Mouse (Mus musculus) midbrain, embryonic 12.5 days (tissue): ENCODE data around the gene Cox4i1. TPM values are rescaled to one million over a fixed set of nuclear protein-coding genes. Genes with fewer than 3 reads are reported as not detected.

Experiments used
- ATAC-seq: fragments of 200-750 bp; cut with Nextera tagmentation; 2 replicates; pipeline ENCODE4 v1.8.0; 2017; ENCODE audit warnings: low read depth, moderate TSS enrichment, moderate library complexity; ENCODE audit not compliant: low FRiP score
- H3K27ac ChIP-seq: fragments of 300-500 bp; sonication (generic); replicated peaks from 2 replicates; pipeline ENCODE4 v1.5.1; 2016; ENCODE audit warnings: mild to moderate bottlenecking
- H3K27me3 ChIP-seq: fragments of 300-500 bp; sonication (generic); 2 replicates; pipeline ENCODE4 v1.6.1; 2016; ENCODE audit warnings: mild to moderate bottlenecking
- H3K36me3 ChIP-seq: fragments of 300-500 bp; sonication (generic); 2 replicates; pipeline ENCODE4 v1.6.1; 2016
- H3K4me1 ChIP-seq: fragments of 300-500 bp; sonication (generic); 2 replicates; pipeline ENCODE4 v1.6.1; 2016
- H3K4me2 ChIP-seq: fragments of 300-500 bp; sonication (generic); replicated peaks from 2 replicates; pipeline ENCODE4 v1.6.1; 2016; ENCODE audit warnings: mild to moderate bottlenecking, moderate library complexity
- H3K4me3 ChIP-seq: fragments of 300-500 bp; sonication (generic); 2 replicates; pipeline ENCODE4 v1.5.1; 2016; ENCODE audit warnings: mild to moderate bottlenecking
- H3K9ac ChIP-seq: fragments of 300-500 bp; sonication (generic); replicated peaks from 2 replicates; pipeline ENCODE4 v1.6.1; 2016; ENCODE audit warnings: mild to moderate bottlenecking, moderate library complexity
- H3K9me3 ChIP-seq: fragments of 300-500 bp; sonication (generic); 2 replicates; pipeline ENCODE4 v1.6.1; 2016; ENCODE audit warnings: mild to moderate bottlenecking
- WGBS: fragments of 180-500 bp; shearing (Covaris S2); methylation state at CpG from one replicate; pipeline ENCODE4 v1.1.7; 2016; 5-methylcytosine and 5-hydroxymethylcytosine counted together
- polyA plus RNA-seq: library from polyadenylated mRNA; unstranded; fragments of >200 nt; fragmentation: Nextera tagmentation; extraction: Ambion mirVana; gene quantifications from 2 replicates; pipeline ENCODE4 v1.2.1, GENCODE M21; 2016

Cox4i1 gene
- polyA plus RNA-seq, 1 experiment from 2014 or later: 895 TPM

DNA sequence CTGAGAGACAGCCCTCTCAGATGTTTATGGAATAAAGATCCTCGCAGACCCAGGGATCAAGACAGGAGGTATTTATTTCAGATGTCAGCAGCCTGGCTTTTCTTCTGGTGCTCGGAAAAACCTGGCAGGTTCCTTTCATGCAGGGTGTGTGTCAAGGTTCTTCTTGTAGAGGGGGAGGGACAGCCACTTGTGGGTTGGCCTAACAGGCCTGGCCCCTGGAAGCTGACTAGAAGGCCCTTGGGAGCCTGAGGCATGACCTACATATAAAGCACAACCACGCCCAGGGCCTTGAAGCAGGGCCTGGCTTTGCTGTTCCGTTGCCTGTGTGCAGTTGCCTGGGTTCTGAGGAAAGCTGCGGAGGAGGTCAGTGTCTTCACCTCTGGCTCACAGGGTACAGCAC lies 17.1 kb downstream of the Cox4i1 start:
- no peak for ATAC-seq
- no peak overlapping the region for H3K27ac ChIP-seq

DNA sequence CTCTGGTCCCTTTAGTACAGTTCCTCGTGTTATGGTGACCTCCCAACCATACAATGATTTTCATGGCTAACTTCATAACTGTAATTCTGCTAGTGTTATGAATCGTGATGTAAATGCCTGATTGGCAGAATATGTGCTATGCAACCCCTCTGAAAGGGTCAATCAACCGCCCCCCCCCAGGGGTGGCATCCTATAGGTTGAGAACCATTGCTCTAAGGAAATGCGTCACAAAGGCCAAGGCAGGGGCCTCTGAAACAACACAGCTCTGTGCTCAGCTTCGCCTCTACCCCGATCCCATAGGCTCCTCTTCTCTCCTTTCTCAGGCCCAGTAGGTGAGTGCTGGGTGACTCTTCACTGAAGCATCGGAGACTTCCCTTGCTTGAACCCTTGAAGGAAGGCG lies 17.6 kb downstream of the Cox4i1 start:
- 82% methylated on average over 8 of the region's 8 CpGs for WGBS
- no peak overlapping the region for H3K4me2 ChIP-seq

More for the DNA sequence above, 17.1 kb downstream of the Cox4i1 start:
- H3K4me1 ChIP-seq: no peaks in the 10 kb centered on the region
- H3K4me3 ChIP-seq: no peak overlapping the region
- H3K4me2 ChIP-seq: no peak overlapping the region
- H3K36me3 ChIP-seq: no peaks in the 10 kb centered on the region
- H3K9ac ChIP-seq: no peak overlapping the region
- peaks cover 10% of the 10 kb centered on the region; the same call in 1 of the 2 replicates for H3K27me3 ChIP-seq
- WGBS: 75% methylated on average over 5 of the region's 5 CpGs
- H3K9me3 ChIP-seq: no peaks in the 10 kb centered on the region

DNA sequence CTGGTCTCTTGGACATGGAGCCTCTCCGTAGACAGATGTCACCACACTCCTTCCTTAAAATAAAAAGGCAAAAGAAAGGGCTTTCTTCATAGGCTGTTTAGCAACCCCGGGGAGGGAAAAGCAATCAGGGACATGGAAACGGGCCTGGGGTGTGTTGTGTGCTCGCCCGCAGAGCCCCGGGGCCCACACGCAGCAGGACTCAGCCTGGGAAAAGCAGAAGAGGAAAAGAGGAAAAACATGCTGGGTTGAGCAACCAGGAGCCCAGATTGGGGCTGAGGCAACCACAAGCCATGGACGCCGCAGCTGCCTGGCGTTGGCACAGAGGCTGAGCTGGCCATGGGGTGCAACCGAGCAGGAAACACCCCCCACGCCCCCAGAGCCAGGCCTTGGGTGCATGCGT lies 18.0 kb downstream of the Cox4i1 start:
- H3K9me3 ChIP-seq: no peaks in the 10 kb centered on the region
- 83% methylated on average over 13 of the region's 13 CpGs for WGBS
- no peak overlapping the region for H3K27ac ChIP-seq
- no peak overlapping the region for H3K4me3 ChIP-seq
- peaks cover 10% of the 10 kb centered on the region; the same call in 1 of the 2 replicates for H3K27me3 ChIP-seq
- no peak overlapping the region for H3K4me2 ChIP-seq
- ATAC-seq: no peak
- H3K4me1 ChIP-seq: no peaks in the 10 kb centered on the region
- no peaks in the 10 kb centered on the region for H3K36me3 ChIP-seq
- H3K9ac ChIP-seq: no peak overlapping the region

More for the DNA sequence above, 17.6 kb downstream of the Cox4i1 start:
- Histone ChIP-seq H3K36me3 (no peaks in the 10 kb centered on the region), H3K4me3 (no peak overlapping the region), H3K9me3 (no peaks in the 10 kb centered on the region), H3K27ac (no peak overlapping the region), H3K27me3 (peaks cover 10% of the 10 kb centered on the region; the same call in 1 of the 2 replicates), H3K9ac (no peak overlapping the region), H3K4me1 (no peaks in the 10 kb centered on the region)
- ATAC-seq: no peak

DNA sequence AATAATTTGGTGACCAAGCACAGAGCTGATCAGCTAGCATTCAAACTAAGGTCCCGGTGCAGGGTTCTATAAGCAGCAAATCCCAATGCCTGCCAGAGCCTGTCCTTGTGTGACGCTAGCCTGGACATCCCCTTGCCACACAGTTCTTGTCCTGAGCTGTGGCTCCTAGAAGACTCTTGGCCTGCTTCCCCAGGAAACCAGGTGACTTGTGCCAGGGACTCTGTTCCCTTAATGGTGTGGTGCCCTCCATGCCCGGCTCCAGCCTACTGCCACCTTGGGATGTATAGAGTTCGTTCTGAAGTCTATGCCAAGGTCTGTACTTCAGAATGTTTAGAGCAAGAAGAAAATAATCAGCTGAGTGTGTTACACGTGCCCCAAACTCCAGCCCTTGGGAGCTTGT lies 18.6 kb downstream of the Cox4i1 start:
- no peaks in the 10 kb centered on the region for H3K4me1 ChIP-seq
- H3K9me3 ChIP-seq: no peaks in the 10 kb centered on the region
- H3K36me3 ChIP-seq: no peaks in the 10 kb centered on the region
- H3K27ac ChIP-seq: no peak overlapping the region
- no peak for ATAC-seq
- H3K27me3 ChIP-seq: peaks cover 10% of the 10 kb centered on the region; the same call in 1 of the 2 replicates
- 83% methylated on average over 5 of the region's 5 CpGs for WGBS
- H3K4me3 ChIP-seq: no peak overlapping the region
- no peak overlapping the region for H3K9ac ChIP-seq
- H3K4me2 ChIP-seq: no peak overlapping the region

DNA sequence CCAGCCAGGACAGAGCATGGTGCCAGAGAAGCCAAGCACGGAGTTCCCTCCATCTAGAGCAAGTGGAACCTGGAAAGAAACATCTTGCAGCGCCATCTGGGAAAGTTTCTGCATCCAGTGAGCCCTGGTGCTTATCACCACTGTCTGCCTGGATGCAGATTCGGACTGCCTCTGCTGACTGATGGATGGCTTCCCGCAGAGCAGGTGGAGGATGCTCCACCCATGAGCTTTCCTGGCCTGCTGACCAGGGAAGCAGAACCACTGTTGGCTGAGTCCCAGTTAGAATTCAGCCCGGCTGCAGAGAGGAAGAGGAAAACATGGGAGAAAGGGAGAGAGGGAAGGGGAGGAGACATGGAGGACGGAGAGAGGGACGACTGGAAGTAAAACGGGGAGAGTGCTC lies 19.8 kb downstream of the Cox4i1 start:
- 79% methylated on average over 8 of the region's 8 CpGs for WGBS
- Histone ChIP-seq H3K4me3 (no peak overlapping the region), H3K4me2 (no peak overlapping the region)

DNA sequence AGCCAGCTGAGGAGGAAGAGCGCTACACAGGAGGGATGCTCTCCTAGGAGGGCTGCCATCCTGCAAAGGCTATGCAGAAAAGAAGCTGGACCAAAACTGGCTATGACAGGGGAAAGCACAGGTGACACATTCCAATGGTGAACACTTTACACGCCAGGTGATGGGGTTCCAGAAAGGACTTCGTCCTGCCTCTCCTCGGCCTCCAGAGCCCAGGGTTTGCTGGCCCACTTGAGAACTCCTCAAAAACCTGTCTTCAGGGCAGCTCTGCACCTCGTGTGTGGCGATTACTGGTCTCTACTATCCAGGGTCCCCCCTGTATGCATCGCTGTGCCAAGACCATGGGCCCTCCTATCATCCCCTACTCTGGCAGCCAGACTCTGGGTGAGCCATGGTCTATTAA lies 20.5 kb downstream of the Cox4i1 start:
- no peak overlapping the region for H3K27ac ChIP-seq
- no peaks in the 10 kb centered on the region for H3K36me3 ChIP-seq
- ATAC-seq: no peak
- H3K27me3 ChIP-seq: peaks cover 4% of the 10 kb centered on the region; the same call in 1 of the 2 replicates
- H3K4me1 ChIP-seq: no peaks in the 10 kb centered on the region
- H3K9me3 ChIP-seq: no peaks in the 10 kb centered on the region
- no peak overlapping the region for H3K4me2 ChIP-seq
- H3K4me3 ChIP-seq: no peak overlapping the region
- no peak overlapping the region for H3K9ac ChIP-seq
- 83% methylated on average over 7 of the region's 7 CpGs for WGBS

More for the DNA sequence above, 19.8 kb downstream of the Cox4i1 start:
- H3K27me3 ChIP-seq: peaks cover 9% of the 10 kb centered on the region; the same call in 1 of the 2 replicates
- no peak for ATAC-seq
- H3K4me1 ChIP-seq: no peaks in the 10 kb centered on the region
- H3K9ac ChIP-seq: no peak overlapping the region
- H3K9me3 ChIP-seq: no peaks in the 10 kb centered on the region
- H3K36me3 ChIP-seq: no peaks in the 10 kb centered on the region
- H3K27ac ChIP-seq: no peak overlapping the region

DNA sequence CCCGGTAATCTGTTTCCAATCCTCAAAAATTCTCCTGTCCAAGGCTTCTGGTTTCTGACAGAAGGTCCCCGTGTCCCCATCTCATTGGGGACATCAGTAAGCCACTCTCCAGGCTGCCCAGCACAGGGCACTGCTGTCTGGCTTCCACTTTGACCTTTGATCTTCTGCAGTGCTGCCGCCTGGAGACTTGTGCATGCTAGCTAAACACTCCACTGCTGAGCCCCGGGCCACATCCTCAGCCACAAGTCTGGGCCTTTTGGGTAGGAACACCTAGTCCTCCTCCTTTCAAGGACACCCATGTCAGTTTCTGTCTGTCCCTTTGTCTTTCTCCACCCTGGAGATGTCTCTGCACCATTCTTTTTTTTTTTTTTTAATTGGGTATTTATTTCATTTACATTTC lies 24.9 kb downstream of the Cox4i1 start:
- WGBS: 72% methylated on average over 4 of the region's 4 CpGs
- H3K27me3 ChIP-seq: no peaks in the 10 kb centered on the region
- ATAC-seq: no peak
- H3K27ac ChIP-seq: no peak overlapping the region
- H3K4me3 ChIP-seq: no peak overlapping the region
- no peaks in the 10 kb centered on the region for H3K36me3 ChIP-seq
- no peaks in the 10 kb centered on the region for H3K4me1 ChIP-seq
- H3K4me2 ChIP-seq: no peak overlapping the region
- H3K9ac ChIP-seq: no peak overlapping the region
- no peaks in the 10 kb centered on the region for H3K9me3 ChIP-seq

DNA sequence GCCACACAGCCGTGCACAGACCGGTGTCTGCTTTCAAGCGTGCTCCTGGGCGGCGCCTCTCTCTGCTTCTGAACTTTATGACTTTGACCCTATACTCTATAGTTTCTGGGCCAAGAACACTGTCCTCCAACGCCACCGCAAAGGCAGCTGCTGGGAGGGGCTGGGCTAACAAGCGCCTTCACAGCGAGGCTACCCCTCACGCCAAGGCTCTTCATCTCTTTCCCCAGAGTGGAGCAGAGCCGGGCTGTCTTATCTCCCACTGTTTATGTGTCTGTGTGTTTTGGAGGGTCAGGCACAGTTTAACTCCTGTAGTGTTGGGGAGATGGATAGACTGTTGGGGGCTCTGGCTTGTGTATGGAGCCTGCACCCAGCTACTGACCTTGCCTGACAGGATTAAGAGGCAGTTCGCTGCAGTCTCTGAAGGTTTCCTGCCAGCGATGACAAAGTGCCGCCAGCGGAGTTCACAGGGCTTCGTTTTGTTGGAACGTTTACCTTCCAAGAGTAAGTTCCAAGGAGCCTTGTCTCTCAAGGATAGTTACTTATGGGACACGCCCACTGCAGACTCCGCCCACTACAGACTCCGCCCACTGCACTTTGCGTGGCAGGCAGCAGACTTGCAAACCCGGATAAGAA lies 26.0 kb downstream of the Cox4i1 start:
- ATAC-seq: no peak
- H3K9me3 ChIP-seq: no peaks in the 10 kb centered on the region
- H3K9ac ChIP-seq: no peak overlapping the region
- 57% methylated on average over 22 of the region's 22 CpGs for WGBS
- H3K27ac ChIP-seq: no peak overlapping the region
- H3K4me3 ChIP-seq: no peak overlapping the region
- H3K4me1 ChIP-seq: no peaks in the 10 kb centered on the region
- no peaks in the 10 kb centered on the region for H3K36me3 ChIP-seq
- H3K4me2 ChIP-seq: no peak overlapping the region
- H3K27me3 ChIP-seq: no peaks in the 10 kb centered on the region

DNA sequence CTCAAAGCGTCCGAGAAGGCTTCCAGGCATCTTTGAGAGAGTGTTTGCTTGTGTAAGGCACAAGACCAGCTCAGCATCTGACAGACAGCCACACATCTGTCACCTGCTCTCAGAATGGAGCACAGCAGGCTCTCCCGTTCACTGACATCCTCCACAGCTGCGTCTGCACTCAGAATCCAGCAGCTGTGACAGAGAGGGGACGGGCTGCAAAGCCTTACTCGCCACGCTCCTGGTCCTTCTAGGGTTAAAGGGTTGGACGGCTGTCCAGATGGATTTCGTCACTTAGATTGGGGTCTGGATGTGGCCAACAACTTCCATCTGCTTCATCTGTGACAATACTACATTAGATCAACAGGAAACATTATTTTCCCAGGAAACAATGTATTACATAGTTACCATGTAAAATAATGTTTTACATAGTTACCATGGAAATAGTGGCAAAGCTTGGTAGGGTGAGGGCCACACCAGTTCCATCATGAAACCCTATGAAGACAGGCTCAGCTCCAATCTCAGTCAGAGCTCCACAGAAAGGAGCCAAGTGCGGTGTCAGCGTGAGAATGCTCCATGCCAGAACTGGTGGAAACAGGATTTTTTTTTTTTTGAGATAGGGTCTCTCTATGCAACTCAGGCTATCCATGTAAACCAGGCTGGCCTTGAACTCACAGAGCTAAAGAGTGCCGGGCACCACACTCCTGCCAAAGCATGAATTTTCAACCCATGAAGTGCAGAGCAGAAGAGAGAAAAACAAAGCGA lies 28.6 kb downstream of the Cox4i1 start:
- Histone ChIP-seq H3K27ac (no peak overlapping the region; the same call in 1 of the 2 replicates), H3K9ac (no peak overlapping the region), H3K4me2 (no peak overlapping the region), H3K36me3 (no peaks in the 10 kb centered on the region), H3K4me1 (no peaks in the 10 kb centered on the region), H3K9me3 (no peaks in the 10 kb centered on the region), H3K27me3 (0 out of 2 replicates have a peak, but pooled peaks cover 4% of the 10 kb centered on the region), H3K4me3 (no peak overlapping the region)
- WGBS: 66% methylated on average over 13 of the region's 13 CpGs
- ATAC-seq: no peak

DNA sequence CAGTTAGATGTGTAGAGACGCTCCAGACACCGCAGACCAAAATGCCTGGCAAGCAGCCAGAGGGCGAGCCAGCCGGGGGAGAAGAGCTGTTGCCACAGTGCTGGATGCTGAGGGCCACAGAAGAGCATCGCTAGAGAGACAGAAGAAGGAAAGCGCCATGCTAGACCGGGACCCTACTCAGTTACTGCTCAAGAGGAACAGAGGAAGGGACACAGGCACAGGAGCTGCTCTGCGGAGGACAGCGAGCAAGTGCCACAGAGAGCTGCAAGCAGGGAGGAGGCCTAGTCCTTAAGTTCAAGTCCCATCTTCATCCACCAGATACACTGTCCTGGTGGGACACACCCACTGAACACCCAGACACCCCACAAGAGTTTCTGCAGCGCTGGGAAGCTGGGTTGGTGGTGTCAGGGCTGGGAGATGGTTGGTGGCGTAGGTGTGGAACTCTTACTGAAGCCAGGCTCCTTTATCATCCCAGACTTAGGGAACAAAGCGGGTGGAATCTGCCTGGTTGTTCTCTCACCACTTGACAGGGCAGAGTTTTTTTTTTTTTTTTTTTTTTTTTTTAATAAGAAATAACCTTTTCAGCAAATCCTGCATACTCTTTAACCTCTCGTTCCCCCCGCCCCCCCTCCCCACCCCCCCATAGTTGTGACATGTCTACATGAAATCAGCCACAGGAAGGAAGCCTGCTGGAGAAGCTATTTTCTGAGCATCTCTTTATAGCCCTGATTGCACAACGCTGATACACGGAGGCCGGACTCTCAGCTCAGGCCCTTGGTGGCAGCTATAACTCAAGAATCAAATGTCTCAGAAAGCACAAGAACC lies 29.3 kb downstream of the Cox4i1 start:
- no peak overlapping the region for H3K9ac ChIP-seq
- no peaks in the 10 kb centered on the region for H3K4me1 ChIP-seq
- H3K4me2 ChIP-seq: no peak overlapping the region
- 88% methylated on average over 17 of the region's 17 CpGs for WGBS
- H3K27me3 ChIP-seq: 0 out of 2 replicates have a peak, but pooled peaks cover 4% of the 10 kb centered on the region
- ATAC-seq: no peak
- no peak overlapping the region for H3K27ac ChIP-seq
- H3K36me3 ChIP-seq: no peaks in the 10 kb centered on the region
- H3K9me3 ChIP-seq: no peaks in the 10 kb centered on the region
- no peak overlapping the region for H3K4me3 ChIP-seq

DNA sequence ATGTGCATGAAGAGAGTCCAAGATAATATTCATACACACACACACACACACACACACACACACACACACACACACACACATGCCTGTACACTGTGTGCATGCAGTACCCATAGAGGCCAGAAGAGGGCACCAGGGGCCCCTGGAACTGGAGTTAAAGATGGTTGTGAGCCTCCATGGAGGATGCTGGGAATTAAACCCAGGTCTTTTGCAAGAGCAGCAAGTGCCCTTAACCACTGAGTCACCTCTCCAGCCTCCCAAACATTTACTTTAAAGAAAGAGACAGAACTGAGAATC lies 29.9 kb downstream of the Cox4i1 start:
- no peak for ATAC-seq
- H3K4me2 ChIP-seq: no peak overlapping the region

DNA sequence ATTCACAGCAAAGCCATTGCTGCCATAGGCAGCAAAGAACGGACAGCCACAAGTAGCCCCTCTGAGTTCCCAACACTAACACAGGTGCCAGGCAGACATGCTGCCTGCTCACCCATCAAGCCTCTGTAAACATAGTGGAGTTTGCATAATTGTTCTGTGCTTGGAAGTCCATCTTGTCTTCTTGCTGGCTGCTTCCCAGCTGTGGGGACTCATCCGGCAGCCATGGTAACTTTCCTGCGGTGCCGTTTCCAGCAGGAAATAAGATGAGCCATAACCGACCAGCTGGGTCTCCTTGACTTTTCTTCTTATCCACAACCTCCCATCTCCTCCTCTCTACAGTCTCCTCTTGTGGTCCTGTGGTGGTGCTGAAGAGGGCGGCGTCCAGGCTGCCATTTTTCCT lies 30.4 kb downstream of the Cox4i1 start:
- Histone ChIP-seq H3K27me3 (0 out of 2 replicates have a peak, but pooled peaks cover 4% of the 10 kb centered on the region), H3K36me3 (no peaks in the 10 kb centered on the region), H3K4me1 (no peaks in the 10 kb centered on the region), H3K27ac (no peak overlapping the region), H3K4me3 (no peak overlapping the region), H3K9ac (no peak overlapping the region), H3K9me3 (no peaks in the 10 kb centered on the region), H3K4me2 (no peak overlapping the region)
- no peak for ATAC-seq
- 92% methylated on average over 7 of the region's 7 CpGs for WGBS

More for the DNA sequence above, 29.9 kb downstream of the Cox4i1 start:
- Histone ChIP-seq H3K36me3 (no peaks in the 10 kb centered on the region), H3K9me3 (no peaks in the 10 kb centered on the region), H3K9ac (no peak overlapping the region), H3K27ac (no peak overlapping the region), H3K27me3 (0 out of 2 replicates have a peak, but pooled peaks cover 4% of the 10 kb centered on the region), H3K4me1 (no peaks in the 10 kb centered on the region), H3K4me3 (no peak overlapping the region)
